Mouse (Mus musculus): ENCODE data around the gene Tekt4. TPM values are rescaled to one million over a fixed set of nuclear protein-coding genes. Genes with fewer than 3 reads are reported as not detected.

Tekt4 gene
- total and polyA plus RNA-seq, 2 experiments from 2014 or later = 2.9 to 3.3 TPM

DNA sequence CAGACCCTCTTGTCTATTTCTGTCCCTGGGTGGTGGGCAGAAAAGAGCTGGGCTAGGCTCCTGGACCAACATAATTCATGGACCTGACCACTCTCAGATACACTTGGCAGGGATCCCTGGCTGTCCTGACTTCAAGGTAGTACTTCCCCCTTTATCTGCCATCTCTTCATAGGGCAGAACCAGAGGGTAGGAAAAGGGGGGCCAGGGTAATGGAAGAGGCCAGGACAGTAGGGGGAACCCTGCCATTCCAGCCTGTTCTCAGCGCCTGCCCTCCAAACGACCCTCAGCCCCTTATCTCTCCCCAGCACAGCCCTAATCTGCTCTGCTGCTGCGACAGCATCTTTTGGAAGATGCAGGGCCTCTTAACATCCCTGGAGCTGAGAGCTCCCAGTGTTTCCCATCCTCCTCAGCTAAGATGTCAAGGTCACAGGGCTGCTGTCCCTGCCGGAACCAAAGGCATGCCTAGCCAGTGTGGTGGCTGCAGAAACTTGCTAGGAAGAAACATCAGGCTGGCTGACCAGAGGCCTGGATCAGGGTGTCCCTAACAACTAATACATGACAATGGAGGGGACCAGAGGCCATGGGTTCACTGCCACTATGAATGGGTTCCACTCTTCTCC, 9.0 kb downstream of the Tekt4 start:
- Histone ChIP-seq H3K27ac (ENCODE audit: low read depth, low read length) (no peak overlapping the region), H3K9ac (no peak overlapping the region), H3K36me3 (ENCODE audit: insufficient read depth) (no peaks in the 10 kb centered on the region), H3K9me3 (ENCODE audit: low read length) (no peaks in the 10 kb centered on the region), H3K4me1 (ENCODE audit: insufficient read depth) (0 out of 2 replicates have a peak, but pooled peaks cover 4% of the 10 kb centered on the region), H3K4me3 (ENCODE audit: low read depth, low read length) (no peak overlapping the region), H3K4me2 (ENCODE audit: low read depth) (no peak overlapping the region), H3K27me3 (ENCODE audit: insufficient read depth, low read length) (no peaks in the 10 kb centered on the region)
- no peak for TF ChIP-seq CTCF (IDR thresholded peaks at IDR 0.05; ENCODE audit: low read depth)
- DNase-seq = no peak
- 67% methylated on average over 4 of the region's 4 CpGs for WGBS
- no peak for ATAC-seq

DNA sequence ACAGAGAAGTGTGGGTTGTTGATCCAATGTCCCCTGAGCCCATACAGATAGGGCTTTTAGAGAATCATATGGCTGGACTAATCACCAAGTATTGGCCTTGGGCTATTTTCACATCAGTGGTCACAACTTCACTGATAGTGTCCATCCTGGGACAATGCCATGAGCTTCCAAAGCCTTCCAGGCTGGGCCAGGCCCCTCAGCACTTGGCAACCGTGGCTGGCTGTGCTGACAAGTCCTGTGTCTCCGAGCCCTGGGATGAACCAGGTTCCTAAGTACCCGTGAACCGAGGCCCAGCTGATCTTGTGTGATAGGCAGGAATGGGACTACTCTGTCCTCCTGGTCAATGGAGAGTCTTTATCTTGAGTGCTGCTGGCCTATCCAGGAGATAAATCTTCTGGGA, 9.7 kb downstream of the Tekt4 start:
- Histone ChIP-seq H3K36me3 (ENCODE audit: insufficient read depth) (no peaks in the 10 kb centered on the region), H3K9ac (no peak overlapping the region), H3K9me3 (ENCODE audit: low read length) (no peaks in the 10 kb centered on the region), H3K4me1 (ENCODE audit: insufficient read depth) (0 out of 2 replicates have a peak, but pooled peaks cover 4% of the 10 kb centered on the region), H3K27me3 (ENCODE audit: insufficient read depth, low read length) (no peaks in the 10 kb centered on the region), H3K4me3 (ENCODE audit: low read depth, low read length) (no peak overlapping the region), H3K27ac (ENCODE audit: low read depth, low read length) (no peak overlapping the region), H3K4me2 (ENCODE audit: low read depth) (no peak overlapping the region)
- 77% methylated on average over 4 of the region's 4 CpGs for WGBS
- no peak for ATAC-seq
- DNase-seq = no peak
- no peak for TF ChIP-seq CTCF (IDR thresholded peaks at IDR 0.05; ENCODE audit: low read depth)

DNA sequence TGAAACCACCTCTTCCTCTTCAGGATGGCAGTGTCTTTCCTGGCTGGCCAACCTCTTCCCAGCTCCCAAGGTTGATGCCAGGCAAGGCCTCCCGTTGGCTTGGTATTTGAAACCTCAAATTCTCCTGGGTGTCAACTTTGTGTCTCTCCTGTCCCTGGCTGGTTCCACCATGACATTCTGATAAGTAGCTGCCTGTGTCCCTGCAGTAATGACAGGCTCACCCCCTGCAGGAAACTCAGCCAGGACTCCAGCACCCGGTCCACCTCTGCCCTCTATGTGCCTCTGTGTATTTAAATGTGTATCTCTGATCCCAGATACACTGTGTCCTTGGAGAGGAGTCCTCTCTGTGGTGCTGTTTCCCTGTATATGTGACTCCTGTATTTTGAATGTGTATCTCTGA, 11.8 kb downstream of the Tekt4 start:
- no peak overlapping the region for H3K27ac ChIP-seq (ENCODE audit: low read depth, low read length)
- ATAC-seq (no peak), DNase-seq (no peak)
- H3K36me3 ChIP-seq (ENCODE audit: insufficient read depth) = no peaks in the 10 kb centered on the region
- no peak for TF ChIP-seq CTCF (IDR thresholded peaks at IDR 0.05; ENCODE audit: low read depth)
- no peaks in the 10 kb centered on the region for H3K9me3 ChIP-seq (ENCODE audit: low read length)
- H3K27me3 ChIP-seq (ENCODE audit: insufficient read depth, low read length) = no peaks in the 10 kb centered on the region; the same call in 1 of the 2 replicates
- no peak overlapping the region for H3K9ac ChIP-seq
- H3K4me1 ChIP-seq (ENCODE audit: insufficient read depth) = 0 out of 2 replicates have a peak, but pooled peaks cover 4% of the 10 kb centered on the region
- WGBS = 77% methylated on average over 2 of the region's 2 CpGs
- no peak overlapping the region for H3K4me3 ChIP-seq (ENCODE audit: low read depth, low read length)
- H3K4me2 ChIP-seq (ENCODE audit: low read depth) = no peak overlapping the region

DNA sequence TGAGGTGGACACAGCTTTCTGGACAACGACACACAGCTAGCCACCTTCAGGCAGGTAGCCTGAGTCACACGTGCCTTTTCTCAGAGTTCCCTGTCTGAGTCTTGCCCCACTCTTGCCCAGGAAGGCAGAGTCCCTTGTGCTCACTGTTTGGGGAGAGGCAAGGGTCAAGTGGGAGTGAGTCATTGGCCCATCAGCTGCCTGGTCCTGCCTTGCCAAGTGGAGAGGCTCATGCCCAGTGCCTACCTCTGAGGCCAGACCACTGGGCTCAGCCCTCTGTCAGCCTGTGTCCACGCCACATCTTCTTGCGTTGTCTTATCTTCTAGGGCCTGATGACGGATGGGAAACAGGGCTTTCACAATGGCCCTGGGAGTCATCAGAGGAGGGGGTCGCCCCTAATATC, 13.4 kb downstream of the Tekt4 start:
- Histone ChIP-seq H3K36me3 (ENCODE audit: insufficient read depth) (no peaks in the 10 kb centered on the region), H3K27ac (ENCODE audit: low read depth, low read length) (no peak overlapping the region), H3K9me3 (ENCODE audit: low read length) (no peaks in the 10 kb centered on the region), H3K27me3 (ENCODE audit: insufficient read depth, low read length) (no peaks in the 10 kb centered on the region; the same call in 1 of the 2 replicates), H3K9ac (no peak overlapping the region), H3K4me3 (ENCODE audit: low read depth, low read length) (no peak overlapping the region), H3K4me1 (ENCODE audit: insufficient read depth) (0 out of 2 replicates have a peak, but pooled peaks cover under 1% of the 10 kb centered on the region), H3K4me2 (ENCODE audit: low read depth) (no peak overlapping the region)
- no peak for TF ChIP-seq CTCF (IDR thresholded peaks at IDR 0.05; ENCODE audit: low read depth)
- DNase-seq = no peak
- no peak for ATAC-seq
- WGBS = 67% methylated on average over 6 of the region's 6 CpGs

DNA sequence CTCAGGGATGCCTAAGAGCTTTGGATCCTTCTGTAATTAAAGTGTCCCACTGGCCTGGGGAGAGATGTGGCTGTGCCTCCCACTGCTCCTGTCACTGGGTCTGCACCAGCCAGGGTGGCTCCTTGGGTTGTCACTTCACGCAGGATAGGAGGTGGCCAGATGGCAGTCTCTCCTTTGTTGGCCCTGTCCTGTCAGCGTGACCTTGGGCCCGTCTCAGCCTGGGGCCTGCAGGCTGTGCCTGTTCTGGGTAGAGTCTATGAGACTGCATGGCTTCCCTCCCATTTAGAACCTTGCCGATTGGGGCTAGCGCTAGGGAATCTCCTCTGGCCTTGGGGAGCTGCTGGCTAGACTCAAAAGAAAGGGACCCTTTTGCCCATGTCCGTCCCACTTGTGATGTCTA, 13.9 kb downstream of the Tekt4 start:
- ATAC-seq (no peak), DNase-seq (no peak)
- Histone ChIP-seq H3K4me2 (ENCODE audit: low read depth) (no peak overlapping the region), H3K4me1 (ENCODE audit: insufficient read depth) (no peaks in the 10 kb centered on the region), H3K4me3 (ENCODE audit: low read depth, low read length) (no peak overlapping the region), H3K9ac (no peak overlapping the region), H3K9me3 (ENCODE audit: low read length) (no peaks in the 10 kb centered on the region), H3K27me3 (ENCODE audit: insufficient read depth, low read length) (no peaks in the 10 kb centered on the region; the same call in 1 of the 2 replicates), H3K36me3 (ENCODE audit: insufficient read depth) (no peaks in the 10 kb centered on the region), H3K27ac (ENCODE audit: low read depth, low read length) (no peak overlapping the region)
- WGBS = 71% methylated on average over 6 of the region's 6 CpGs
- TF ChIP-seq CTCF (IDR thresholded peaks at IDR 0.05; ENCODE audit: low read depth) = no peak

DNA sequence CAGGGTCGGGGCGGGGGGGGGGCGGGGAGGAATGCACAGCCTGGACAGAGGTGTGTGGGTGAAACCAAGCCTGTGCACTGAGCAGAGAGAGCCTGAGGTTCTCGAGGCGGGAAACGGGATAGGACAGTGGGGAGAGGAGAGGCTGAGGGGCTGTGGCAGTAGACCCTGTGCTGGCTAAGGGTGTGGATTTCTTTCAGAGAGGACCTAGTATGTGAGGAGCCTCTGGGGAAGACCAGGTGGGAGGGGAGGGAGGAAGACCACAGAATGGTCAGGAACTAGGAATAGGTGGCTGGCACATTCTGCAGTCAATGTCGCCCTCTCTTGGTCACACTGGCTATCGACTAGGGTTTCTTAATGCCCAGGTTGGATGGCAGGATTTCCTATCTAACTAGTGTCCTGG, 15.4 kb downstream of the Tekt4 start:
- H3K36me3 ChIP-seq (ENCODE audit: insufficient read depth) = no peaks in the 10 kb centered on the region
- no peak overlapping the region for H3K9ac ChIP-seq
- peak; percentile 95 for TF ChIP-seq CTCF (IDR thresholded peaks at IDR 0.05; ENCODE audit: low read depth)
- WGBS = 25% methylated on average over 7 of the region's 8 CpGs
- no peak overlapping the region for H3K4me3 ChIP-seq (ENCODE audit: low read depth, low read length)
- H3K4me1 ChIP-seq (ENCODE audit: insufficient read depth) = peaks cover 7% of the 10 kb centered on the region; the same call in 1 of the 2 replicates
- ATAC-seq (peak; percentile 57), DNase-seq (peak; percentile 85)
- H3K9me3 ChIP-seq (ENCODE audit: low read length) = no peaks in the 10 kb centered on the region
- H3K4me2 ChIP-seq (ENCODE audit: low read depth) = no peak overlapping the region
- H3K27me3 ChIP-seq (ENCODE audit: insufficient read depth, low read length) = peaks cover 3% of the 10 kb centered on the region
- no peak overlapping the region for H3K27ac ChIP-seq (ENCODE audit: low read depth, low read length)

DNA sequence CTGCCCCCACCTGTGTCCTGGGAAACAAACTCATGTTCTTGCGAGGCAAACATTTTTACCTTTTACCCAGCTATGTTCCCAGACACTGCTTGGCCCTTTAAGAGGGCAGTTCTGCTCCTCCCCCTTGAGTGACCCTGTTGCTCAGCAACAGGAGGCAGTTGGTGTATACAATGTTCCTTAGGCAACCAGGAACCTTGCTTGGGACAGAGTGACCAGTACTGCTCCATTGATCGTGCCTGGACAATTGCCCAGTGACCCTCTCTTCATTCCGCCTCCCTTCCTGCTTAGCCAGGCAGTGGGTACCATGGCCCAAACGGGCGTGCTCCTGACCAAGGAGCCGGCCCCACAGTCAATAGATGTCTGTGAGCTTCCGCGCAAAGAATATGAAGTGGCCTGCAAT, 17.0 kb downstream of the Tekt4 start:
- no peak for TF ChIP-seq CTCF (IDR thresholded peaks at IDR 0.05; ENCODE audit: low read depth)
- DNase-seq (peak; percentile 32), ATAC-seq (peak; percentile 38)
- H3K27me3 ChIP-seq (ENCODE audit: insufficient read depth, low read length) = peaks cover 3% of the 10 kb centered on the region
- H3K4me2 ChIP-seq (ENCODE audit: low read depth) = no peak overlapping the region
- H3K4me1 ChIP-seq (ENCODE audit: insufficient read depth) = peaks cover 8% of the 10 kb centered on the region; the same call in 1 of the 2 replicates
- no peaks in the 10 kb centered on the region for H3K36me3 ChIP-seq (ENCODE audit: insufficient read depth)
- H3K9me3 ChIP-seq (ENCODE audit: low read length) = no peaks in the 10 kb centered on the region
- H3K27ac ChIP-seq (ENCODE audit: low read depth, low read length) = no peak overlapping the region
- no peak overlapping the region for H3K4me3 ChIP-seq (ENCODE audit: low read depth, low read length)
- WGBS = 44% methylated on average over 8 of the region's 8 CpGs
- no peak overlapping the region for H3K9ac ChIP-seq
